Mouse (Mus musculus) heart, adult 2 months (tissue): ENCODE results near the gene Slc11a1. TPM values are rescaled to one million over a fixed set of nuclear protein-coding genes. Genes with fewer than 3 reads are reported as not detected.

Experiments used
- DNase-seq, 2 experiments: peaks; one replicate each; pipeline ENCODE4 v3.0.0; 2021
- H3K27ac ChIP-seq: fragments of 200-600 bp; 2 replicates; pipeline ENCODE4 v1.8.1; 2022
- H3K27me3 ChIP-seq: fragments of 200-500 bp; 2 replicates; pipeline ENCODE4 v1.6.1; 2012; ENCODE audit warnings: mild to moderate bottlenecking, low read length, inconsistent platforms, mixed read lengths; ENCODE audit not compliant: control insufficient read depth, insufficient read depth
- H3K36me3 ChIP-seq: fragments of 200-500 bp; 2 replicates; pipeline ENCODE4 v1.6.1; 2012; ENCODE audit warnings: low read length, inconsistent platforms; ENCODE audit not compliant: control insufficient read depth, insufficient read depth
- H3K4me1 ChIP-seq: fragments of 200-500 bp; 2 replicates; pipeline ENCODE4 v1.6.1; 2011; ENCODE audit warnings: low read length; ENCODE audit not compliant: control insufficient read depth, insufficient read depth
- H3K4me3 ChIP-seq: fragments of 200-600 bp; 2 replicates; pipeline ENCODE4 v1.8.1; 2022
- H3K79me2 ChIP-seq: fragments of 200-500 bp; replicated peaks from 2 replicates; pipeline ENCODE4 v1.6.1; 2012; ENCODE audit warnings: mild to moderate bottlenecking, inconsistent platforms, low read length, moderate library complexity, mixed read lengths; ENCODE audit not compliant: control insufficient read depth, insufficient read depth
- H3K9ac ChIP-seq: fragments of 200-500 bp; 2 replicates; pipeline ENCODE4 v1.6.1; 2012; ENCODE audit warnings: low read depth, mild to moderate bottlenecking, control low read depth, inconsistent platforms, low read length, mixed read lengths
- CTCF ChIP-seq: fragments of 200-600 bp; IDR thresholded peaks from 2 replicates; pipeline ENCODE4 v1.8.1; 2022; ENCODE audit warnings: antibody characterized with exemption, mild to moderate bottlenecking, moderate library complexity
- EP300 ChIP-seq: fragments of 200-500 bp; IDR thresholded peaks from 2 replicates; pipeline ENCODE4 v1.6.1; 2011; ENCODE audit warnings: low read depth, low read length, control low read depth; ENCODE audit not compliant: insufficient read depth
- POLR2A ChIP-seq: fragments of 200-500 bp; IDR thresholded peaks from 2 replicates; pipeline ENCODE4 v1.6.1; 2011; ENCODE audit warnings: mild to moderate bottlenecking, low read depth, low read length, control low read depth; ENCODE audit not compliant: insufficient read depth
- WGBS: fragments of 180-500 bp; shearing (Covaris S2); methylation state at CpG from one replicate; pipeline ENCODE4 v1.1.7; 2018; 5-methylcytosine and 5-hydroxymethylcytosine counted together
- intact Hi-C: fragments of 180-260 bp; cut with DNase I; formaldehyde crosslinking; loops from one replicate; pipeline ENCODE4 v1.15.1; 2025
- microRNA-seq, 2 experiments: library from miRNA; unstranded; fragments of <30 nt; microRNA quantifications; one replicate each; pipeline ENCODE4 v1.2.0; 2021
- polyA plus RNA-seq: library from polyadenylated mRNA; depleted of rRNA; stranded (reverse); fragments of >200 nt; gene quantifications from 2 replicates; pipeline ENCODE4 v1.2.3, GENCODE M21; 2012; rRNA removed
- total RNA-seq, 2 experiments: library from RNA; stranded (reverse); gene quantifications; 2 replicates each; pipeline ENCODE4 v1.2.3; 2021

Gene Slc11a1
- total and polyA plus RNA-seq, 3 experiments, result 5.2 to 13.0 (median 5.8) TPM

- no peaks in the 10 kb centered on the region for H3K79me2 ChIP-seq
- intact Hi-C loops, result no loop called here
- no peak for DNase-seq
- no peak overlapping the region for H3K9ac ChIP-seq
- TF ChIP-seq CTCF (no peak), POLR2A (no peak), EP300 (no peak)
- H3K4me3 ChIP-seq, result no peak overlapping the region
- no peaks in the 10 kb centered on the region for H3K27me3 ChIP-seq
- WGBS, result 45% methylated on average over 8 of the region's 8 CpGs
- no peaks in the 10 kb centered on the region for H3K36me3 ChIP-seq
- no peak overlapping the region for H3K27ac ChIP-seq
- H3K4me1 ChIP-seq, result peaks cover 2% of the 10 kb centered on the region
Measured at GRCm38 (mm10) chr1:74423147-74423546, 48.2 kb downstream of the Slc11a1 start.

- Histone ChIP-seq H3K27ac (no peak overlapping the region), H3K9ac (no peak overlapping the region), H3K27me3 (no peaks in the 10 kb centered on the region), H3K4me3 (no peak overlapping the region), H3K4me1 (no peaks in the 10 kb centered on the region), H3K79me2 (no peaks in the 10 kb centered on the region), H3K36me3 (no peaks in the 10 kb centered on the region)
- DNase-seq, result no peak
- intact Hi-C loops, result no loop called here
- WGBS, result 48% methylated on average over 7 of the region's 7 CpGs
- TF ChIP-seq EP300 (no peak), CTCF (no peak)
Measured at GRCm38 (mm10) chr1:74425845-74426244, 50.9 kb downstream of the Slc11a1 start.

GRCm38 (mm10) chr1:74433220-74433619 is 58.2 kb downstream of the Slc11a1 start:
- TF ChIP-seq POLR2A (no peak), CTCF (no peak), EP300 (no peak)
- DNase-seq, result no peak
- intact Hi-C loops, result no loop called here
- Histone ChIP-seq H3K36me3 (peaks cover 4% of the 10 kb centered on the region; the same call in 1 of the 2 replicates), H3K27me3 (no peaks in the 10 kb centered on the region), H3K4me1 (peaks cover 4% of the 10 kb centered on the region), H3K79me2 (no peaks in the 10 kb centered on the region), H3K27ac (no peak overlapping the region), H3K4me3 (no peak overlapping the region), H3K9ac (no peak overlapping the region)
- WGBS, result 75% methylated on average over 6 of the region's 6 CpGs

- no peak overlapping the region for H3K27ac ChIP-seq
- peaks cover 4% of the 10 kb centered on the region for H3K4me1 ChIP-seq
- H3K27me3 ChIP-seq, result no peaks in the 10 kb centered on the region
- H3K36me3 ChIP-seq, result peaks cover 4% of the 10 kb centered on the region; the same call in 1 of the 2 replicates
- no peak for TF ChIP-seq EP300
- peak in 1 of 2 experiments; percentile 14 for DNase-seq
- WGBS, result 29% methylated on average over 5 of the region's 5 CpGs
- H3K4me3 ChIP-seq, result no peak overlapping the region
- H3K79me2 ChIP-seq, result no peaks in the 10 kb centered on the region
- intact Hi-C loops, result no loop called here
- no peak overlapping the region for H3K9ac ChIP-seq
Measured at GRCm38 (mm10) chr1:74434596-74434995, 59.6 kb downstream of the Slc11a1 start.

- Histone ChIP-seq H3K9ac (no peak overlapping the region), H3K4me3 (no peak overlapping the region), H3K4me1 (peaks cover 4% of the 10 kb centered on the region), H3K27me3 (no peaks in the 10 kb centered on the region), H3K79me2 (no peaks in the 10 kb centered on the region), H3K27ac (no peak overlapping the region), H3K36me3 (peaks cover 4% of the 10 kb centered on the region; the same call in 1 of the 2 replicates)
- intact Hi-C loops, result no loop called here
- TF ChIP-seq CTCF (no peak), EP300 (no peak), POLR2A (no peak)
- DNase-seq, result peak in 1 of 2 experiments; percentile 11
- WGBS, result 70% methylated on average over 6 of the region's 6 CpGs
Measured at GRCm38 (mm10) chr1:74435563-74435962, 60.6 kb downstream of the Slc11a1 start.

Small RNA genes lying within 50 kb of the gene (microRNA-seq; reads per million reads assigned to microRNA genes)
- 36,375 to 50,447 reads per million in 2 experiments for gene Mir26b

Other genes starting within 250 kb of the Slc11a1 start
- gene Rufy4, start 249.7 kb upstream of the Slc11a1 start, total RNA-seq, result 1 to 10 TPM; 1.1 to 1.2 TPM
- gene Rufy4, start 249.7 kb upstream of the Slc11a1 start, polyA plus RNA-seq, result 0.59 and 1.0 TPM in 2 replicates
- under 1 TPM; 0.14 to 0.52 TPM for gene Cxcr2, start 221.2 kb upstream of the Slc11a1 start, total RNA-seq
- 0.82 and 1.3 TPM in 2 replicates for gene Cxcr2, start 221.2 kb upstream of the Slc11a1 start, polyA plus RNA-seq
- not detected for gene Cxcr1, start 180.6 kb upstream of the Slc11a1 start, total RNA-seq
- gene Cxcr1, start 180.6 kb upstream of the Slc11a1 start, polyA plus RNA-seq, result not detected in 2 replicates
- 100 to 1,000 TPM; 130 to 132 TPM for gene Arpc2, start 139.1 kb upstream of the Slc11a1 start, total RNA-seq
- 85.5 and 111 TPM in 2 replicates for gene Arpc2, start 139.1 kb upstream of the Slc11a1 start, polyA plus RNA-seq
- gene Gpbar1, start 96.6 kb upstream of the Slc11a1 start, total RNA-seq, result not detected
- gene Gpbar1, start 96.6 kb upstream of the Slc11a1 start, polyA plus RNA-seq, result 0.14 and 0.15 TPM in 2 replicates
- gene Aamp, start 90.5 kb upstream of the Slc11a1 start, total RNA-seq, result 100 to 1,000 TPM in 1 of 2 experiments, 10 to 100 TPM in 1; 89.3 to 100 TPM
- gene Aamp, start 90.5 kb upstream of the Slc11a1 start, polyA plus RNA-seq, result 116 and 135 TPM in 2 replicates
- gene Pnkd, start 90.3 kb upstream of the Slc11a1 start, total RNA-seq, result 100 to 1,000 TPM; 126 to 140 TPM
- 104 and 113 TPM in 2 replicates for gene Pnkd, start 90.3 kb upstream of the Slc11a1 start, polyA plus RNA-seq
- 10 to 100 TPM; 41.3 to 48.1 TPM for gene Tmbim1, start 69.6 kb upstream of the Slc11a1 start, total RNA-seq
- gene Tmbim1, start 69.6 kb upstream of the Slc11a1 start, polyA plus RNA-seq, result 97.1 and 148 TPM in 2 replicates
- under 1 TPM; 0.29 to 0.34 TPM for gene Catip, start 13.1 kb upstream of the Slc11a1 start, total RNA-seq
- 1.1 and 2.3 TPM in 2 replicates for gene Catip, start 13.1 kb upstream of the Slc11a1 start, polyA plus RNA-seq
- 100 to 1,000 TPM; 122 to 137 TPM for gene Ctdsp1, start 16.3 kb downstream of the Slc11a1 start, total RNA-seq
- 122 and 127 TPM in 2 replicates for gene Ctdsp1, start 16.3 kb downstream of the Slc11a1 start, polyA plus RNA-seq
- under 1 TPM; 0.80 to 0.97 TPM for gene Vil1, start 34.2 kb downstream of the Slc11a1 start, total RNA-seq
- 0.27 and 0.29 TPM in 2 replicates for gene Vil1, start 34.2 kb downstream of the Slc11a1 start, polyA plus RNA-seq
- gene Cnot9, start 130.9 kb downstream of the Slc11a1 start, total RNA-seq, result 10 to 100 TPM; 11.8 to 12.6 TPM
- gene Cnot9, start 130.9 kb downstream of the Slc11a1 start, polyA plus RNA-seq, result 10.0 and 18.3 TPM in 2 replicates
- not detected for gene Plcd4, start 167.7 kb downstream of the Slc11a1 start, total RNA-seq
- 0.08 TPM in 1 of 2 replicates, not detected in the other for gene Plcd4, start 167.7 kb downstream of the Slc11a1 start, polyA plus RNA-seq
- 1 to 10 TPM; 6.5 to 8.1 TPM for gene Usp37, start 169.1 kb downstream of the Slc11a1 start, total RNA-seq
- gene Usp37, start 169.1 kb downstream of the Slc11a1 start, polyA plus RNA-seq, result 2.9 and 5.2 TPM in 2 replicates
- gene Zfp142, start 213.1 kb downstream of the Slc11a1 start, total RNA-seq, result 10 to 100 TPM in 1 of 2 experiments, 1 to 10 TPM in 1; 10.0 to 13.7 TPM
- 9.2 and 13.3 TPM in 2 replicates for gene Zfp142, start 213.1 kb downstream of the Slc11a1 start, polyA plus RNA-seq
- 10 to 100 TPM; 28.4 to 30.9 TPM for gene Bcs1l, start 213.1 kb downstream of the Slc11a1 start, total RNA-seq
- gene Bcs1l, start 213.1 kb downstream of the Slc11a1 start, polyA plus RNA-seq, result 44.4 and 59.6 TPM in 2 replicates
- gene Rnf25, start 226.2 kb downstream of the Slc11a1 start, total RNA-seq, result 10 to 100 TPM; 15.9 to 20.5 TPM
- gene Rnf25, start 226.2 kb downstream of the Slc11a1 start, polyA plus RNA-seq, result 33.0 and 50.6 TPM in 2 replicates
- under 1 TPM; 0.55 to 0.66 TPM for gene Stk36, start 226.2 kb downstream of the Slc11a1 start, total RNA-seq
- gene Stk36, start 226.2 kb downstream of the Slc11a1 start, polyA plus RNA-seq, result 0.56 and 1.5 TPM in 2 replicates